Mouse (Mus musculus) liver, embryonic 11.5 days (tissue): ENCODE results near the gene Gjd3. TPM values are rescaled to one million over a fixed set of nuclear protein-coding genes. Genes with fewer than 3 reads are reported as not detected.
"Not testable (repeated sequence)": the region's sequence is repeated elsewhere in the genome, so short reads cannot be mapped to it uniquely, and the experiment has no call there.

Experiments
- ATAC-seq: fragments of 200-750 bp; cut with Nextera tagmentation; replicated peaks from 2 replicates; pipeline ENCODE4 v1.8.0; 2017; ENCODE audit warnings: moderate number of reproducible peaks, mild to moderate bottlenecking, moderate TSS enrichment, moderate library complexity; ENCODE audit not compliant: low FRiP score
- DNase-seq: peaks from one replicate; pipeline ENCODE4 v3.0.0-alpha.2; 2017; ENCODE audit warnings: low spot score
- H3K27ac ChIP-seq: fragments of 300-500 bp; sonication (generic); 2 replicates; pipeline ENCODE4 v1.5.1; 2014; ENCODE audit warnings: mild to moderate bottlenecking, low read depth, low read length, control low read depth
- H3K27me3 ChIP-seq: fragments of 300-500 bp; sonication (generic); replicated peaks from 2 replicates; pipeline ENCODE4 v1.6.1; 2014; ENCODE audit warnings: low read length, mixed read lengths; ENCODE audit not compliant: control insufficient read depth, insufficient read depth
- H3K36me3 ChIP-seq: fragments of 300-500 bp; sonication (generic); 2 replicates; pipeline ENCODE4 v1.6.1; 2014; ENCODE audit warnings: mild to moderate bottlenecking, low read length, moderate library complexity, mixed read lengths; ENCODE audit not compliant: control insufficient read depth, insufficient read depth
- H3K4me1 ChIP-seq: fragments of 300-500 bp; sonication (generic); replicated peaks from 2 replicates; pipeline ENCODE4 v1.6.1; 2014; ENCODE audit warnings: low read length, mixed read lengths; ENCODE audit not compliant: control insufficient read depth, insufficient read depth
- H3K4me2 ChIP-seq: fragments of 300-500 bp; sonication (generic); 2 replicates; pipeline ENCODE4 v1.6.1; 2014; ENCODE audit warnings: mild to moderate bottlenecking, control low read depth, moderate library complexity
- H3K4me3 ChIP-seq: fragments of 300-500 bp; sonication (generic); 2 replicates; pipeline ENCODE4 v1.5.1; 2014; ENCODE audit warnings: low read depth, low read length, control low read depth
- H3K9ac ChIP-seq: fragments of 300-500 bp; sonication (generic); 2 replicates; pipeline ENCODE4 v1.6.1; 2014; ENCODE audit warnings: low read depth, low read length, control low read depth
- H3K9me3 ChIP-seq: fragments of 300-500 bp; sonication (generic); 2 replicates; pipeline ENCODE4 v1.6.1; 2016; ENCODE audit warnings: low read length, inconsistent platforms, mixed read lengths; ENCODE audit not compliant: control insufficient read depth
- WGBS: fragments of 180-500 bp; shearing (Covaris S2); extraction: QIAGEN DNeasy Blood & Tissue Kit; methylation state at CpG from one replicate; pipeline ENCODE4 v1.1.7; 2014; 5-methylcytosine and 5-hydroxymethylcytosine counted together
- polyA plus RNA-seq: library from polyadenylated mRNA; unstranded; fragments of >200 nt; fragmentation: Nextera tagmentation; extraction: Ambion mirVana; gene quantifications from 2 replicates; pipeline ENCODE4 v1.2.1, GENCODE M21; 2014

The Gjd3 gene
- polyA plus RNA-seq, 1 experiment from 2014 or later, result 0.21 TPM

DNA sequence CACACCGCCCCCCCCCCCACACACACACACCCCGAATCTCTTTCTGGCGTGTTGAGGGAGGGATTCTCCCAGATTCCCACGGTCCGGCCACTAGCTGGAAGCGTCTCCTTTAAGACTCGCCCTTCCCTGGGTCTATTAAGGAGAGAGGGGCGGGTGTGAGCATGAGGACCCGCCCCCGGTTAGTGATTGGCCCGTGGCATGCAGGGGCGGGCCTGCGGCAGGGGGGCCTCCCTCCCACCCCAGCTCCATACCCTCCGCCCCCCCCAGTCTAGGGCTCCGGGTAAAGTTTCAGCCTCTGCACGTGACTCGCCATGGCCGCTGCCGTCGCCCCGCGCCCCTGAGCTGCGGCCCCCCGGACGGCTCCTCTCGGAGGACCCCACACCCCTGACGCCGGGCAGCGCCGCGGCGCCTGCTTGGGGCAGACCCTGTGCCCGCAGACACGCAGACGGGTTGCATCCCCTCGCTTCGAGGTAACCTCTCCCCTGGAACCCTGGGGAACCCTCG, 45.4 kb downstream of the Gjd3 start:
- peak overlapping the region; percentile 97 for H3K4me2 ChIP-seq
- H3K27ac ChIP-seq, result peak overlapping the region; percentile 54
- H3K9ac ChIP-seq, result peak overlapping the region; percentile 74
- peaks cover 52% of the 10 kb centered on the region for H3K27me3 ChIP-seq
- peak; percentile 92 for ATAC-seq
- 0 out of 2 replicates have a peak, but pooled peaks cover 2% of the 10 kb centered on the region for H3K36me3 ChIP-seq
- no peaks in the 10 kb centered on the region for H3K9me3 ChIP-seq
- under 1% methylated on average over 38 of the region's 38 CpGs for WGBS
- H3K4me1 ChIP-seq, result peaks cover 70% of the 10 kb centered on the region
- peak overlapping the region; percentile 72 for H3K4me3 ChIP-seq
- DNase-seq, result peak; percentile 84

DNA sequence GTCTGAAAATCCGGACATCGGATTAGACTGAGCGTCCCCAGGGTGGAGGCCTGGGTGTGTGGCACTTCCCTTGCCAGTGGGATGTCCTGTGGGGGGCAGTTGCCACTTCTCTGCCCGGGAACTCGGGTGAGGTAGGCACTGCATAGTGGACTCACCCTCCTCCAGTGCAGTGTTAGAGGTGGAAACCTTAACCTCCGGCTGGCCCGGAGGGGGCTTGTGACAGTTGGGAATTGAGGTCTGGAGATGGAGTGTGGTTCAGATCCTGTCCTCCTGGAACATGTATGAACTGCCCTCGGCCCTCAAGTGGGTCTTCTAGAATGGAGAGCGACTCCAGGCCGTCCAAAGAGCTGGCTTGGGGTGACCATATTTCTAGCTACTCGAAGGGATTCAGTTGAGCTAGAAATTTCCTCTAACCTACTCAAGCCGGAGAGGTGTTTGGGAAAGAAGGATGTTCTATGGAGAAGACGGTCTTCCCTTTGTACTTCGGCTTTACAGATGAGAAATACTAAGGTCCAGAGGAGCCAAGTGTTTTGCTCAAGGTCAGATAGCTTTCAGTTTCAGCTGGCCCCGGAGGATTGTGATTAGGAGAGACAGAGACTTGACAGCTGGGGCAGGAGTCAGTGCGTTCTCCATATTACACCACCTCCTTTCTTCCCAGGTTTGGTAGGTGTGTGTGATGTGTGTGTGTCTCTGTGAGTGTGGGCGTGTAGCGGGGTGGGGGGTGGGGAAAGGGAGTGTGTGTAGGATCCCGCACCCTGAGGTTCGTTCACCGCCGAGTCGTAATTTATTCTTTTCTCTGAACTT, 46.0 kb downstream of the Gjd3 start:
- no peak for DNase-seq

DNA sequence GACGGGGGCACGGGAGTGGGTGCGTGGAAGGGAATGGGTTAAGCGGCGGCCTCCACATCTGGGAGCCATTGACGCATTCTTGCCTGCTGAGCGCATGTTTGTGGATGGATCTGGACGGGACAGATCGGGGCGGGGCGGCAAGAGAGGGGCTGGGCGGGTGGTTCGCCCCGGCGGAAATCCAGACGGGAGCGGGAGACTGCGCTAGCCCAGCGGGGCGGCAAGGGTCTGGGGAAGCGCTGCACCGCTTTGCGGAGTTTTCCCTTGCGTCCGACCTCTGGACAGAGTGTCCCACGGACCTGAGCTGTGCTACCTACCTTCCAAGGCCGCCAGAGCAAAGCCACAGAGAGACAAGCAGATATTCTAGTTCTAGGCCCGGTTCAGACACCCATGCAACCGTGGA, 46.6 kb downstream of the Gjd3 start:
- peaks cover 71% of the 10 kb centered on the region for H3K4me1 ChIP-seq
- ATAC-seq (no peak), DNase-seq (no peak)
- H3K4me2 ChIP-seq, result peak overlapping the region; percentile 97
- peaks cover 55% of the 10 kb centered on the region for H3K27me3 ChIP-seq
- H3K9ac ChIP-seq, result peak overlapping the region; percentile 74
- H3K4me3 ChIP-seq, result peak overlapping the region; percentile 72
- WGBS, result 2% methylated on average over 29 of the region's 29 CpGs
- 0 out of 2 replicates have a peak, but pooled peaks cover 2% of the 10 kb centered on the region for H3K36me3 ChIP-seq
- H3K27ac ChIP-seq, result peak overlapping the region; percentile 52
- H3K9me3 ChIP-seq, result no peaks in the 10 kb centered on the region

More for the DNA sequence above, 46.0 kb downstream of the Gjd3 start:
- 1% methylated on average over 23 of the region's 23 CpGs for WGBS
- Histone ChIP-seq H3K27me3 (peaks cover 52% of the 10 kb centered on the region), H3K9me3 (no peaks in the 10 kb centered on the region), H3K4me1 (peaks cover 71% of the 10 kb centered on the region), H3K27ac (peak overlapping the region; percentile 52), H3K36me3 (0 out of 2 replicates have a peak, but pooled peaks cover 2% of the 10 kb centered on the region), H3K4me2 (peak overlapping the region; percentile 97), H3K4me3 (peak overlapping the region; percentile 72), H3K9ac (peak overlapping the region; percentile 74)
- peak; percentile 8; the same call in 1 of the 2 replicates for ATAC-seq

DNA sequence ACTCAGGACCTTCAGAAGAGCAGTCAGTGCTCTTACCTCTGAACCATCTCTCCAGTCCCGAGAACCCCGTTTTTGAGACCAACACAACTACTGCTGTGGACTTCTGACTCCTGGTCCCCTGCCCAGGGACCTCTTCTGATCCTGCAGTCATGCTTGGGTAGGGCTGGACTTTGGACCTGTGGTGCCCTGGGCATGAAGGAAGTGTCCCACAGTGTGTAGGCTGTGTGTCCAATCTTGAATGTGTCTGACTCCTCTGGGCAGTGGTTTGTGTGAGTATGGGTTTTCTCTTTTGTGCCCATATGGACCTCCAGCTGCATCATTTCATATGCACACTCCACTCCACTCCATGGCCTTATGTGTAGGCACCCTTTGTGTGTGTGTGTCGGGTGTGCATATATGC, 47.7 kb downstream of the Gjd3 start:
- Histone ChIP-seq H3K9ac (no peak overlapping the region), H3K4me1 (peaks cover 70% of the 10 kb centered on the region), H3K36me3 (0 out of 2 replicates have a peak, but pooled peaks cover 2% of the 10 kb centered on the region), H3K4me3 (no peak overlapping the region), H3K4me2 (no peak overlapping the region), H3K9me3 (no peaks in the 10 kb centered on the region), H3K27ac (no peak overlapping the region), H3K27me3 (peaks cover 59% of the 10 kb centered on the region)
- DNase-seq (no peak), ATAC-seq (no peak)
- 87% methylated on average over 3 of the region's 3 CpGs for WGBS

DNA sequence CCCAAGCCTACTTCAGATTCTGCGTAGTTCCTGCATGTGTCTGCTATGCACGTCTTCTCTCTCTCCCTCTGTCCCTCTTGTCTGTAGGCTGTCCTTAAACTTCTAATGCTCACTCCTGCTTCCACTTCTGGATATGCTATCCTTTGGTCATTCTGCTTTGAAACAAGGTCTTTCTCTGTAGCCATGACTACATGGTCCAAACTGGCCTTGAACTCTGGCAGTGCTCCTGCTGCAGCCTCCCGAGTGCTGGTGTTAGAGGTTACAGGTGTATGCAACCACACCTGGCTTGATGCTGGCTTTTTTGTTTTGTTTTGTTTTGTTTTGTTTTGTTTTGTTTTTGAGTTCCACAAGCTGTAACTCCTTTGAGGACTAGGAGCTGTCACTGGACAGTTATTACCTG, 48.4 kb downstream of the Gjd3 start:
- 80% methylated on average over 3 of the region's 3 CpGs for WGBS
- DNase-seq (no peak), ATAC-seq (no peak)
- Histone ChIP-seq H3K4me2 (no peak overlapping the region), H3K9me3 (no peaks in the 10 kb centered on the region), H3K9ac (no peak overlapping the region), H3K4me1 (peaks cover 68% of the 10 kb centered on the region), H3K4me3 (no peak overlapping the region), H3K27me3 (peaks cover 53% of the 10 kb centered on the region), H3K27ac (no peak overlapping the region), H3K36me3 (0 out of 2 replicates have a peak, but pooled peaks cover 2% of the 10 kb centered on the region)

DNA sequence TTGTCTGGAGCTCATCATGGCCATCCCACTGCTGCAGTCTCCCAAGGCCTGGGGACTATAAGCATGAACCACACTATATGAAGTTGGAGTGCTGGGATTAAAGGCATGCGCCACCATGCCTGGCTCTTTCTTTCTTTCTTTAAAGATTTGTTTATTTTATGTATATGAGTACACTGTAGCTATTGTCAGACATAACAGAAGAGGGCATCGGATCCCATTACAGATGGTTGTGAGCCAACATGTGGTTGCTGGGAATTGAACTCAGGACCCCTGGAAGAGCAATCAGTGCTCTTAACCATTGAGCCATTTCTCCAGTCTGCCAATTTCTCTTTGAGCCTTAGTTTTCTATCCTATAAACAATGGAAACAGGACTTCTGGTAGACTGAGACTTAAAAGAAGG, 49.0 kb downstream of the Gjd3 start:
- not testable (repeated sequence) for DNase-seq, H3K27ac ChIP-seq, H3K4me2 ChIP-seq, H3K4me3 ChIP-seq, ATAC-seq, H3K9me3 ChIP-seq, H3K9ac ChIP-seq, H3K36me3 ChIP-seq
- H3K4me1 ChIP-seq, result peaks cover 63% of the 10 kb centered on the region
- 89% methylated on average over 2 of the region's 2 CpGs for WGBS
- H3K27me3 ChIP-seq, result peaks cover 48% of the 10 kb centered on the region

DNA sequence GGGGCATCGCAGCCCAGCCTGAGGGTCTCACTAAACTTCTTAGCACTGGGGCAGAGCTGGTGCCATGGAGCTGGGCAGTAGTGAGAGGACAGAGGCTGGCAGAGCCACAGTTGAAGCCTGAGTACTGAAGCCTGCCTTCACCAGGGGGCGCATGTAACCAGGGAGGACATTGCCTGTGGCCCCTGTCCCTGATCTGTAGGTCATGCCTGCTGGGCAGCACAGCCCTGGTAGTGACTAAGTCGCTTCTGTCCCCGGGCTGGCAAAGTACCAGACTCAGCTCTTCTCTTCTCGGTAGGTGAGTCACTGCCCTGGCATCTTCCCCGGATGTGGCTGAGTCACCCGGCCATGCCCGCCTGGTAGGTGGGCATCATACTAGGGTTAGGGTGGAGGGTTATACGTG, 49.7 kb downstream of the Gjd3 start:
- H3K27me3 ChIP-seq, result peaks cover 41% of the 10 kb centered on the region
- H3K9ac ChIP-seq, result no peak overlapping the region
- peaks cover 61% of the 10 kb centered on the region for H3K4me1 ChIP-seq
- no peak overlapping the region for H3K4me2 ChIP-seq
- ATAC-seq, result no peak
- H3K9me3 ChIP-seq, result no peaks in the 10 kb centered on the region
- DNase-seq, result no peak
- H3K36me3 ChIP-seq, result 0 out of 2 replicates have a peak, but pooled peaks cover 2% of the 10 kb centered on the region
- WGBS, result 49% methylated on average over 9 of the region's 9 CpGs
- no peak overlapping the region for H3K27ac ChIP-seq
- H3K4me3 ChIP-seq, result no peak overlapping the region

DNA sequence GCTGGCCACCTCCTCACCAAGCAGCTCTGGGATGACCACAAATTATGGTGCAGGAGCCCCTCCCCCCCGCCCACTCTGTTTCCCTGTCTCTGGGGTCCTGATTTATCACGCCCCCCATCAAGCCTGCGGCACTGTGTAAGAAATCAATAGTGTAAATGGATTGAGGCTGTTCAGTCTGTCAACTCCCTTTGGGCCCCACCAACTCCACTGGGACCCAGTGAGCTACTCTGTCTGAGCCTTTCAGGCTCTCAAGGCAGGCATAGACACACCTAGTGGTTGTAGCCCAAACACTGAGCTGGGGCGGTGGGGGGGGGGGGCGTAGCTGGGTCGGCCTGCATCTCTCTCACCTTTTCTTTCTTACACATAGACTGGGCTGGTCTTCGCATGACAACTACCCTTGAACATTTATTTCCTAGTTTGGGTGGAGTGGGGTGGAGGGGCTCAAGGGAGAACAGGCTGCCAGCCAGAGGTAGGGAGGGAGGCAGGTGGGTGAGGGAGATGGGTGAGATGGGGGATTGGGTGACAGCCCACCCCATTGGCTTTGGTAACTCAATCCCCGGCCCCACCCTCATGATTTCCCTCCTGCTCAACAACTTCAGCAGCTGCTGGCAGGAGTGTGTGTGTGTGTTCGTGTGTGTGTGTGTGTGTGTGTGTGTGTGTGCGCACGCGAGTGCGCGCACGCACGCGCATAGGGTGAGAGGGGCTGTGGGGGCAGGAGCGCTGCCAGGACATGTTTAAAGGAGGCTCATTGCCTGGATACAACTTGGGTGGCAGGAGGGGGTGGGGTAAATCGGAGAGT, 50.3 kb downstream of the Gjd3 start:
- H3K9me3 ChIP-seq, result no peaks in the 10 kb centered on the region
- no peak for ATAC-seq
- H3K4me3 ChIP-seq, result no peak overlapping the region
- 32% methylated on average over 19 of the region's 19 CpGs for WGBS
- peaks cover 60% of the 10 kb centered on the region for H3K4me1 ChIP-seq
- no peak overlapping the region for H3K4me2 ChIP-seq
- no peak overlapping the region for H3K9ac ChIP-seq
- no peak for DNase-seq
- H3K36me3 ChIP-seq, result 0 out of 2 replicates have a peak, but pooled peaks cover 2% of the 10 kb centered on the region
- peaks cover 40% of the 10 kb centered on the region for H3K27me3 ChIP-seq
- H3K27ac ChIP-seq, result 0 out of 2 replicates have a peak overlapping the region, but pooled peaks have one; percentile 15
